Mouse (Mus musculus) pancreas, adult 10 weeks (tissue): Measurements from ENCODE around the gene Ehbp1. TPM values are rescaled to one million over a fixed set of nuclear protein-coding genes. Genes with fewer than 3 reads are reported as not detected.

Experiments used
- polyA plus RNA-seq: library from polyadenylated mRNA; stranded (reverse); fragments of 350-450 nt; fragmentation: Illumina TruSeq; extraction: RNeasy Lipid Tissue Mini Kit (QIAGEN cat#74804); gene quantifications from one replicate; pipeline ENCODE4 v1.2.3, GENCODE M21; 2015; ENCODE audit warnings: low read depth, low replicate concordance; ENCODE audit not compliant: insufficient read depth

The Ehbp1 gene
- 4.7 TPM for polyA plus RNA-seq

DNA sequence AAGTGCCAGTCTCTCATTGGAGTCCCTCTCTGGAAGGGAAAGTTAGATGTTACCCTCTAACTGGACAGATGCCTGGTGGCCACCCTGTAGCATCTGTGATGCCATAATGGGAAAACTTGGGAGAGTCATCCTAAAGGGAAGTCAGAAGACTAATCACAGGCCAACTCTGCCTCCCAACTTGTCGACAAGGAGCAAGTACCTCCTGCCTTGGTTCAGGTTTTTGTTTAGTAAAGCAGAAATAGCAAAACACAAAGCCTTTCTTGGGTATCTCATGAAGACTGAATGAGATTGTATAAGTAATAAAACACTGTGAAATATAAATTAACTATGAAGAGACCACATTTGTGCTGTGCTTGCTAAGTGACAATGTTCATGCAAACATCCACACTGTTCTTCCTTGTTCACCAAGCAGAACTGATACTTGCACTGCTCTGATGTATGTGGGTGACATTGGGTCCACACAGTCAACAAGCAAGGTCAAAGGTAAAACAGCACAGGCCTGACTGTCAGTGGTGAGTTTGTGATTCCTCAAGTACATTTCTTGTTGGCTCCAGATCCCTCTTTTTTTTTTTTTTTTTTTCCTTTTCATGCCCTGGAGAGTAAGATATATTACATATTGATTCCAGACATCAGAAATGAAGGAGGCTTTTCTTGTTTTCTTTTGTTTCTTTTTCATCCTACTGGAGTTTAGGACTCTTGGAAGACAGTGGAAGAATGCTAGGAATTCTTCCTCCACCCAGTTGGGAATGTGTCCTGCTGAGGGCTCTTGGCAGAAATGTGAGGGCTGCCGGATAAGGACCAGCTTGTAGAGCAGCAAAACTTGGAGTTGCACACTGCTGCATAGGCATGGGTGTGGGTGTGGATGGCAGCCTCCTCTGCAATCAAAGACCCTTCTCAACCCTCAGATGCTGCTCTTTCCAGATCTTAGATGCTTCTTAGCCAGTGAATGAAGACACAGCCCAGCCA lies at the start of gene Ehbp1:
Gene Ehbp1 (minus strand): TSS at position 51 of the 966 bp plus-strand sequence.

DNA sequence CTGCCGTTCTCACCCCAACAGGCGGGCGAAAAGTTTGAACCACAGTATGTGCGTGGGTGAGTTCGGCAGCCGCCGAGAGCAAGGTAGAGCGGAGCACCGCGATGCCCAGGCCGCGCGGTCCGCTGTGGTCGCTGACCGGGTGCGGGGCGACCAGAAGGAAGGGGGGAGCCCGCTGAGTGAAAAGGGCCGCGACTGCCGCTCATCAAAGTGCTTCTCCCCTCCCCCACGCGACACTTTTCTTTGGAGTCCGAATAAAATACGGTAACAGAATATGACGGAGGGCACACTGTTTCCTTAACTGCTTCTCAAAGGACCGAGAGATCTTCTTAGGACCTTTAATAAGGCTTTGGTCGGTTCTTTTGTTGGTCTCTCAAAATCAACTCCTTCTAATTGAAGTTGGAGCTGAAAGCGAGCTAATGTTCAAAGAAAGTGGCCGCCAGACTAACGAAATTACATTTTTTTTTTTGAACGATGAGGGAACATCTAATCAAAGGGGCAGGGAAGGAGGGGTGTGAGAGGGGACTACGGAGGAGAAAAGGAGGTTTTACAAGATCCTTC lies 339.2 kb downstream of the Ehbp1 start, which contains the start of gene Otx1:
Gene Otx1 (minus strand): TSS at position 115 of the 558 bp plus-strand sequence.

Other genes starting within 250 kb of the Ehbp1 start
- gene Tmem17, start 169.8 kb upstream of the Ehbp1 start, polyA plus RNA-seq = 2.1 TPM